Mouse (Mus musculus) right cerebral cortex, postnatal 25 days (tissue): ENCODE measurements around the gene Bcas3.
A peak's percentile ranks its signal among the peaks of the same experiment; 100 is the strongest.

ENCODE experiments used
- DNase-seq: peaks from one replicate; pipeline ENCODE4 v3.0.0; 2022

Bcas3 gene

DNA sequence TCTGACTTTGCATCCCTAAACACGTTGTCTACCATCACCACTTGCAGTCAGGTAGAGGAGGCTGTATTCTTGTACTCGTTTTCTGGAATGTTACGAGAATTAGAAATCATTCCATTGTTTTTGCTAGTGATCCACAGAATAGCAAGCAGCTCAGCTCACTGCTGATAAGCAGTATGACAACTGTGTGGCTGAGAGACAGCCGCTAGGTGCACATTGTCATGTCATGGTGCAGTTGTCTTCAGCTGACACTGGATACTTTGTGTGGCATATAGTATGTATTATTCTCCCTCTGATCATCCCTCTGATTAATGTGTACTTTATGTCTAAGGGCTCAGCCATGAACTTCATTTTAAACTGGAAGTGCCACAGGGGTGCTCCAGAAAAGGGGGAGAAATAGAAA lies 190.3 kb downstream of the Bcas3 start:
- no peak for DNase-seq

DNA sequence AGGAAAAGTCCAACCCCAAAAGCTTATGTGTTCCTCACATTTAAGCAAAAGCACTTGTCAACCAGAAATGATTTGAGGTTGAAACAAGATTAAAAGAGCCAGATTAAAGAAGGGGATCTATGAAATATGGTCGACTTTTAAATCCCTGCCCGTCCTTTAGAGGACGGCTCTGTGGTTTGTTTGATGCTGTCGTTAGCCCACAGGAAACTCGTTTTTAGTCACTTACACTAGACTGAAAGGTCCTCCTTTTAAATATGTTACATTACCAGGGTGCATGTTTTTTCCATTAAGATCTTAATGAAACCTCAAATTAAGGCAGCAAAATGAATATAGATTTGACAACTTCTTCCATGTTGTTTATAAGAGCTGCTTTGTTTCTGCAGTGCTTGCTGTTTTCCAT lies 192.6 kb downstream of the Bcas3 start:
- no peak for DNase-seq

DNA sequence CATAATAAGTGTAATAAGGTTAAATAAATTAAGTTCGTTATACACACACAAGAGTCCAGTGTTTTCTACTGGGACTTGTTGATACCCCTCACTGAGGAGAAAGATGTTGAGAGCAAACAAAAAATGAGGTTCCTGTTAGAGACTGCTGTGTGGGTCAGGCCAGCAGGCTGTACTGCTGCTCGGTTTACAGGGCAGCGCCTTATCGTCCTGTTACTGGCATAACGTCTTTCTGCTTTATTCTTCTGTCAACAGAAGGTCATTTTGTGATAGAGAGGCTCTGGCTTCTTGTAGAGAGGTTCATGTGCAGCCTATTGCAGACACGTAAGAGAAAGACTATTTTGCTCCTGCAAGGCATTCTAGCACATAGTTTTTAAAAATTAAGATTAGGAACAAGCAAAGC lies 195.0 kb downstream of the Bcas3 start:
- DNase-seq = no peak

DNA sequence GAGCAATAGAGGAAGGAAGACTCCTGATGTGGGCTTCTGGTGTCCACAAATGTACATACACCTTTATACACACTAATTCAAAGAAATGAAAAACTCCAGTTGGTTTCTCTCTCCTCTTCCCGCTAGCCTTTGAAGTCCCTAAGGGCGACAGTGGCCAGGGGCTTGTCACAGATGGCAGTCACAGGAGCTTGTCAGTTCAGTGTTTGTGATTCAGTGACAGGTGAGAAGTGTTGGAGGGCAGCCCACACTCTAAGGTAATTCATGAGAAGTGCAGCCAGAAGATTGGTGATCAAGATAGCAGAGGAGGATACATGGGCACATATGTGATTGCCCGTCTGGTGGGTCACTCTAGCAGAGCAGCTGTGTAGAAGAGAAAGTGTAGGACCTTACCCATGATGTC lies 196.7 kb downstream of the Bcas3 start:
- DNase-seq = no peak

DNA sequence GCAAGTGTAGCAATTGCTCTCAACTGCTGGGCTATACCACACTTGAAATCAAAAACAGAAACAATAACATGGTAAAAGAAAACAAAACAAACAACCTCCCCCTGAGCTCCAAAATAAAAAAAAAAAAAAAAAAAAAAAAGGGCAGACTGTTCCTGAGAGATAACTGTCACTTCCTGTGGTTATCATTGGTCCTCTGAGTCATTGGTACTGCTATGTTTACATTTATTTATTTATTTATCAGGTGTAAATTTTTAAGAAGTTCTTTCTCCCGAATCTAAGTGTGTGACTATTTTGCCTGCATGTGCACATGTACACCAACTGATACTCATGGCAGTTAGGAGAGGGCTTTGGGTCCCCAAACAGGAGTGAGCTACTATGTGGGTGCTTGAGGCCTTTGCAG lies 202.1 kb downstream of the Bcas3 start:
- no peak for DNase-seq

DNA sequence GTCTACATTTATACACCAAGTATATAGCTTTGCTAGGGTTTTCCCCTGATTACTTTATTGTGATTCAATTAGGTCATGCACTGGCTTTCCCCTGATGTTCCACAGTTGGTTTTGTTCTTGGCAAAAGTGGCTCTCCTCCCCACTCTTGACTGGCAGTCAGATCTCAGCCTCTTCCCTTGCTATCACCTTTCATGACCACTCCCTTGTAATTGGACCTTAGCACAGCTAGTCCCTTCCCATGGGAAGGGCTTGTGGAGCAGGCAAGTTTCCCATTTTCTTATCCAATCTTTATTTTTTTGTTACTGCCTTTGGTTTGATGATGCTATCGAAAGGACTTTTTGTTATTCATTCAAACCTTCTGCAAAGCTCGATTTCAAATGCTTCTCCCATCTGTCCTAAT lies 202.8 kb downstream of the Bcas3 start:
- no peak for DNase-seq

DNA sequence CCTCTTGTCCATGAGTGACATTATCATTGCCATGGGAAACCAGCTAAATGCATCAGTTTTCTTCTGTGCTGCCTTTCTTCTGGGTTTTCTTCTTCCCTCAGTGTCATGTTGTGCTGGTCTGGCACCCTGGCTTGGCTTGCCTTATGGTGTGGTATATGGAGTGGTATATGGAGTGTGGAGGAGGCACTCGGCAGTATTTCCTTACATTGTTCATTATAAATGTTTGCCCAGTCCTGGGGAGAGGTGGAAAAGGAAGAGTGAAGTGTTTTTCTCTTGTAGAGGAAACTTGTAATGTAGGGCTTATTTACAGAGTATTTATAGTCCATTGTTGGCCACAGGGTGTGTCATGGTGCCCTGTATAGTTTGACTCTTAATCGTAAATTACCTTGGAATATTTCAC lies 212.1 kb downstream of the Bcas3 start:
- no peak for DNase-seq

DNA sequence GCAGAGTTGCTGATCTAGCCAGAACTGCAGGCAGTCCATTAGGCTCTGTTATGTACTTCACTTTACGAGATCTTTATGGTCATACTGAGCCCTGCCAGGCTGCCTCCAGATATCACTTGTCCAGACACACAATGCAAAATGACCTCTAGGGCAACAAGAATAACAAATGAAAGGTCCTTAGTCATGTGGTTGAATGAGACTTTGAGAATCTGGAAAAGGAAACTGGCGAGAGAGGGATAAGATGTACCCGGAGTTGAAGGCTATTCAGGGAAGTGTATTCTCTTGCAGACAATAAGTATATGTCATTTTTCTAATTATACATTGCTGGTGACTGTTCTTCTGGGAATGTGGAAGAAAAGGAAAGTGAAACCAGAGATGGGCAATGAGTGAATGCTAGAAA lies 218.1 kb downstream of the Bcas3 start:
- DNase-seq = no peak

DNA sequence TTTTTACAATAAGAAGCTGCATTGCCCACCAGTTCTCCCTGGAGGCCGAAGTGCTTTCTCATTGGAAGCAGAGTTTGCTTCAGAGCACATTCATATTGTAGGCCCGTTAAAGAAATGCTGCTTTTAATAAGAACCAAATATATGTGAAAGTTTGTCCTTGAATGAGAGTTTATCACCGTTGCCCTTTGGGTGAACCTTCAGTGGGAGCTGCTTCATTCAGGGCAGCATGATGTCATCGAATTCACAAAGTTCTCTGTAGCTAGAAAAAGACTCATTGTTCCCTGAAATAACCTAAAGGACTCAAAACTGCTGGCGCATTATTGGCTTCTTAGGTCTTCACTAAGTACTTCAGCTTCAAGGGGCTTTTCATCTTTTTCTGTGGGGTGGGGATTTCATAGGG lies 219.0 kb downstream of the Bcas3 start:
- DNase-seq = no peak

DNA sequence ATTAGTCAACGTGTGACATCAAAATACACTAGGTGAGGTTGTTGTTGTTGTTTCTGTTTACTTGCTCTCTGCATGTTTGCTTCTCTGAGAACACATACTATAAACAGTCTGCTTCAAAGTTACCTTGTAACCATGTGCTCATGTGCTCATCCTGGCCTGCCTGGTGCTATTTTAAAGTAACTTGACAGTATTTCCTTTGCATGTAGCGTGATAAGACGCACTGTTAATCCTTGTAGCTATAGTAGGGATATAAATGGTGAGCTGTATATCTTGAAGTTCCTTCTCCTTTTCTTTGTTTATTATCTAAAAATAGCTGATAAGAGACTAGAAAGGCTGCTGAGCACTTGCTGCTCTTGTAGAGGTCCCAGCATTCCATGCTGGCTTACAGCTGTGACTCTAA lies 219.6 kb downstream of the Bcas3 start:
- DNase-seq = no peak

DNA sequence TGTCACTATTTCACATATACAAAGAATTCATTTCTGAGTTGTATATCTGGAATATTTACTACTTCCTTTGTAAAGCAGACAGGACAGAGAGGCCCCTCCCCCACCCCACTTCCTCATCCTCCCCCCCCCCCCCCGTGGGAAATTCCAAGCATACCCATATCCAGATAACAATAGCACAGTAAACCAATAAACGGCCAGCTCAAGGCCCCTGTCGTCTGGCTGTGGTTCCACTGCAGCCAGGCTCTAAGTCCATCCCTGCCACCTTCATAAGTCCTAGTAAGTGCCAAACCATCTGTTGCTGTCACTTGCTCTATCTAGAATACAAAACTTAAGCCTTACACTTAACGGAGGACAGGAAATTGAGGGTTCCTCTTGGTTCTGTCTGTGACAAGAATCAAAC lies 221.5 kb downstream of the Bcas3 start:
- no peak for DNase-seq

DNA sequence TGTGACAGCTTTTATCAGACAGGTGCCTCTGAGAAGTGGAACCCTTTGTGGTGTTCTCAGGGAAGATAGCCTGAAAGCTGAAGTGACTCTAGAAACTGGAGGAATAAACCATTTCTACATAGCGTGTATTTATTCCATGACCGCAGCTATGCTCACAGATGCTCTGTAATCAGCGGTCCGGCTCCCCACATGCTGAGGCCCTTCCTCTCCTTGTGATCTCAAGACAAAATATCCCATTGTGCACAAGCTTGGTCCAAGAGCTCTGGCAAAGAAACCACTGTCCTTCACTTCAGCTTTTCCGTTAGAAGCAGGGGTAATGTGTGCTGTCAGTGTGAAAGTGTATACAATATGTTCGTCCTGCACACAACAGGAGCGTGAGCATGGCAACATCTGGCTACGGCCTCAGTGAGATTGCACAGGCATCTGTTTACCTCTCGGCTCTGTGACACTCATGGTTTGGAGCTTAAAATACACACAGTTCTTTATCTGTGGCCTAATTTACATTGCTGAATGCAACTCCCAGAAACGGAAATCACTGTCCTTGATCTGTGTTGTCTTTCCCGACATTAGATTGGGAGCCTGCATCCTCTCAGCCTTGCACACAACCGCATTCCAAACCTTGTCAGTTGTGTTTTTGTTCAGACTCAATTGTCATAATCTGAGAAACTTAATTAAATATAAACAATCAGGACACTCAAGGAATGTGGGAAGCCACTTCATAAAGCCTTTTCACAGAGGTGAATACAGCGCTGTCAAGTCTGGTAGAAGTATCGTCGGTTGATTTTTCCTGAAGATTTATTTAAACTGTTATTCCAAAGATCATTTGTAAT lies 225.1 kb downstream of the Bcas3 start:
- DNase-seq = no peak

DNA sequence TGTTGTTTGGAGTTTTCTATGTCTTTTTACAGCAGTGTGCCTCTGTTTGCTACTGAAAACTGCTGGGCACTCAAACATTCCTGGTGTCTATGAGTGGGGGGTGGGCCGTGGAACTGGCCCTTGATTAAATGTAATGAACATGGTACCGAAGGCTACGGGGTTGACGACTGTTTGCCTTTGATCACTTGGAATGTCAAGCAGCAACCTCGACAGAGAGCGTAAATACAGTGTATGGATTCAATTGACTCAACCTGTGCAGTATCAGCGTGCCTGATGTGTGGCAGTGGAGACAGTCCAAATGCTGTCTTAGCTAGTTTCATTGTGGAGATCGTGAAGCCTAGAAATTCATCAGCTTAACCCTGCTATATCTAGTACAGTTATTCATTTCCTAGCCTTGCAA lies 231.1 kb downstream of the Bcas3 start:
- DNase-seq = no peak

DNA sequence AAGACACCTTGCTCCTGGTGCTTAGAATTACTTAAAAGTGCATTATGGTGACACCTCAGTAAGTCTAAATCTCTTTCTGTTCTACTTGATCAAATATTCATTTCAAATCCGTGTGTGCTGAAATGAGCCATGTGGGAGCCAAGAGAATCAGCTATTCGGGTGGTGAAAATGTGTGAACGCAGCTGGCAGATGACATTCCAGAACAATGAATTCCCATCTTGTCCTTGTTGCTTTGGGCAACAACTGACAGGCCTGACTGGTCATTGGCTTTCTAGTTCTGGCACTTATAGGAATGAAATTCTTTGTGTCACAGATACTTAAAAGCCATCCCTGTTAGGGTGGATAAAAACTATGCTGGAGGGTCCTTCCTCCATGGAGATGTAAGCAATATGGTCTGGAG lies 240.7 kb downstream of the Bcas3 start:
- DNase-seq = no peak

DNA sequence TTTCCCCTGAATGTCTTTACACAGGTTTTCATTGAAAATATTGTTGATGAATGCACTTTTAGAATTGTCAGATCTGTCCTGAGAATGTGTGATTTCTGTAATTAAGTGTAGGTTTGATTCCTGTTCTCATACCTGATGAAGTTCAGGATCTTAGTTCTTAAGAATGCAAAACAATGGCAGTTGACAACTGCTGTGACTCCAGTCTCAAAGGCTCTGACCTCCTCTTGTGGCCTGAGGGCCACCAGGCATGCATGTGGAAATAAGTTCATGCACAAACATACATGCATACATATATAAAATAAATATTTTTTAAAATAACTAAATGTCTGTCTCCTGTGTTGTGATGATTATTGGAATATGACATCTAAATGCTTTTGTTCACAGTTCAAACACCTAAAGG lies 246.3 kb downstream of the Bcas3 start:
- no peak for DNase-seq

DNA sequence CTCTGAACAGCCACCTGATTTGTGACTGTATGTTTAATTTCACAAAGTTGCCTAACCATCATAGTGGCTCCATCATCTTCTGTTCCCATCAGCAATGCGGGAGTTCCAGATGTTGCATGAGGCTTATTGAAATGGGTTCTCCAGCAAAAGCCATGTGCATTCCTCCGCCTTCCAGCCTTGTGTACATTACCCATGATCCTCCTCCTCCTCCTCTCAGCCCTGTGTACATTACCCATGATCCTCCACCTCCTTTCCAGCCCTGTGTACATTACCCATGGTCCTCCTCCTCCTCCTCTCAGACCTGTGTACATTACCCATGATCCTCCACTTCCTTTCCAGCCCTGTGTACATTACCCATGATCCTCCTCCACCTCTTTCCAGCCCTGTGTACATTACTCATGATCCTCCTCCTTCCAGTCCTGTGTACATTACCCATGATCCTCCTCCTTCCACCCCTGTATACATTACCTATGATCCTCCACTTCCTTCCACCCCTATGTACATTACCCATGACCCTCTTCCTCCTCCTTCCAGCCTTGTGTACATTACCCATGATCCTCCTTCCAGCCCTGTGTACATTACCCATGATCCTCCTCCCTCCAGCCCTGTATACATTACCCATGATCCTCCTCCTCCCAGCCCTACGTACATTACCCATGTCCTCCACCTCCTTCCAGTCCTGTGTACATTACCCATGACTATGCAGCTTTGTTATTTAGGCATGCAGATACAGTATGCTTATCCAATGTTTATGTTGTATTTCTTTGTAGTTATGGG lies 250.8 kb downstream of the Bcas3 start:
- no peak for DNase-seq

DNA sequence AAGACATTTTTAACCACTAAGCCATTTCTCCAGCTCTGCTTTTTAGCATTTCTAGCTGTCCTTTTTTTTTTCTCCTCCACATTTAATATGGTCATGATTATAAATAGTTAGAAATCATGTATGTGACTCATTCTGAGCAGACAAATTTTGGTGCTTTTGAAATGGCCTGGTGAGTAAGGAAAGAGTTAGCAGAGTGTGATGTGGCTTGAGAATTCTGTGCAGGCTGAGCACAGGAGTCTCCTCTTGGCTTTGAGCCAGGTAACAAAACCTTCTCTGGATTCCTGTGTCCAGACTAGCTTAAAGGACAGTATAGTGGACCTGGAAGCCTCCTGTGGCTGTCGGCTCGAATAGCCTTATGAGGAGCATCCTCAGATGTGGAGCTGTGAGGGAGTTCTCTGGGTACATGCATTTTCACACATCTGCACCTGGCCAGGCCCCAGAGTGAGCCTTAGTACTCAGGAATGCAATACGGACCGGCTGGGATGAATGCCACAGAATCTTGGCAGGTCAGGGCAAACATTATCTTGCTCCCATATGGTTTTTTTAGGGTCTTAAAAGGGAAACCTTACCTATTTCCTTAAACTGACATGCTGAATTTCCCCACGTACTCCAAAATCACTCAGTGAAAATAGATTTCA lies 256.5 kb downstream of the Bcas3 start:
- DNase-seq = peak; percentile 23

DNA sequence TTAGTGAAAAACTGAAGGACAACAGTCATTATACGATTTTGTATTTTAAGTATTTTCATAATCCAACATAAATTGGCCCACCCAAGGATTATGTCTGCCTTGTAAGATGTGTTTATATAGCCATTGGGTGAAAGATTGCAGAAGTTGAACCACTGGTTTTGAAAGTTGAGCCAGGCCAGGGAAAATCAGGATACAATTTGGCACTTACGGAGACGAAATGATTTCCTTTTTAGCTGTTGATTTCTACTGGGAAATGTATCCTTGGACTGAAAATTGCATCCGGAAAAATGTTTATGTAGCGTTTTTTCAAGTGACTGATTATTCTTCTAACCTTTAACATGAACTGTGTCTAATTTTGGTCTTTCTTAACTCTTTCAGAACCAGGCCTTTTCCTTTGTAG lies 260.1 kb downstream of the Bcas3 start:
- DNase-seq = no peak

DNA sequence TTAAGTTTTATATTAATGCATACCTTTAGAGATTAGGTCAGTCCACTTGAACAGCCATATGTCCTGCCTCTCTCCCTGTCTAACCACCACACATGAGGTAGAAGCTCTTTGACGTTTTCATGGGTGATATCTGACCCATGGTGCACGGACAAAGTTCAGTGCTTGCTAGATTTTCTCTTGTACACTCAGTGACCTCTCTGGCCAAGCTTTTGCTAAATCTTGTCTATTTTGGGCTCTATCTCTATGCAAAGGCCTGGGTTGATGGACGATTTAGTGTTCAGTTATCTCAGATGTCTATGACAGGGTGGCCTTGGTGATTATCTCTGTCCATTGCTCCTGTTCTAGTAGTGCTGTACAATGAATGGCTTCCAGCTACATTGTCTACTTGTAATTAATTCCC lies 260.6 kb downstream of the Bcas3 start:
- DNase-seq = no peak

DNA sequence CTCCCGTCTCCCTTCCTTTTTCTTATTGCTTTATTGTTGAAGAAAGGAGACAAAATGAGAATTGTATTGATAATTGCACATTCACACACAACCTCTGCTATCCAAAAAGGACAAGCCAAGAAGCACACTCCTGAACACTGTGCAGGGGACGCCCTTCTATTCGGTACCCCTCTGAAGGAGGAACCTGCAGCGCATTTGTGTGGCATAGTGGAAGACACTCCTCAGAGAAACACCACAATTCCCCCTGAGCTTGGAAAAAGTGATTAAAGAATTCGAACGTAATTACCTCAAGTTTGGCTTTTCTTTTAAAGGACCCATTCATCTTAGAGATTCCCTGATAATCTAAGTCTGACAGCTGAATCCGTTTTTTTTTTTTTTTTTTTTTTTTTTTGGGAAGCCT lies 261.5 kb downstream of the Bcas3 start:
- DNase-seq = no peak

DNA sequence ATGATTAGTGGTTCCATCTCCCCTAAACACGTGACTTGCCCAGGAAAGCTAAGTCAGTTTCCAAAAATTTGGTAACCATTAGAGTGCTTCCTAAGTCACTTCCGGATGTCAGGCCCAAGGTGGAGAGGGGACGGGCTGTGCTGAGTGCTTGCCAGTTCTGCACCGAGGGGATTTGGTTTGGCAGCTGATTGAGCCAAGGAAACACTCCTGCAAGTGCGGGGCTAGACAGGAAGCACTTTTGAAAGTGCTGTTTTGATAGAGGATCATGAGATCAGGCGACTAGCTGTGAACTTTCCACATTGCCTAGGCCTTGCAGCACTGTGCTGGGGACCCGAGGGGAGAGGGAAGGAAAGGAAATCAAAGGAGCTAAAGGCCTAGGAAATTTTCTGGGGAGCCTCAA lies 262.5 kb downstream of the Bcas3 start:
- DNase-seq = no peak

DNA sequence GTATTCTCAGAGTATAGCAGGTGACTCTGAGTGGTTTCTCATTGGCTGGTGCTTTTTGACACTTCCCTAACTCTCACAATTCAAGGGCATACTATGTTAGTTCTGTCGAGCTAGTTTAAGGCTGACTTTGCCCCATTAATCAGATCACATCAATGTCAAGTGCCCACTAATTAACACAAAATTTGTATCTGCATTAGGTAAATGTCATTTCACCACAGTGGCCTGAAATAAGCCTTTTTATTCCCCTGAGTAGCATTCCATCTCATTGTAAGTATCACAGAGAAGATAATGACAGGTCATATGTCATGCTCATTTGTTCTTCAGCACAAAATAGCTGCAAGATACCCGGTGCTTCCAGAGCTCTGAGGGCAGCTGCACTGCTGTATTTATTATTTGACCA lies 268.5 kb downstream of the Bcas3 start:
- no peak for DNase-seq

DNA sequence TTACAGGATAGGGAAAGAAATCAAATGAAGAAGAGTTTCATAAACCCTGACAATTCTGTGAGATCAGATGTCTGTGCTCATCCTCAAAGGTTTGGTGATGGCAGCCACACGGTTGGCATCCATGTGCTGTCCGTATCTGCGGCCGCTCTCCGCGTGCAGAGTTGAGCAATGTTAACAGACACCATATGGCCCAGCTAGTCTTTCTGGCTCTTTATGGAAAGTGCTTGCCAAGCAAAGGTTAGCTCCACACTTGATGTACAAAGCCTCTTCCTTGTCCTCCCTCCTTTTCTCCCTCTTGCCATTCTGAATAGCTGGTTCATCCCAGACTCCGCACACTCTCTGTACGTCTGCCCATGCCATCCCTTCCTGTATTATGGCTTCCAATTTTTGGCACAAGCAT lies 269.0 kb downstream of the Bcas3 start:
- DNase-seq = no peak

DNA sequence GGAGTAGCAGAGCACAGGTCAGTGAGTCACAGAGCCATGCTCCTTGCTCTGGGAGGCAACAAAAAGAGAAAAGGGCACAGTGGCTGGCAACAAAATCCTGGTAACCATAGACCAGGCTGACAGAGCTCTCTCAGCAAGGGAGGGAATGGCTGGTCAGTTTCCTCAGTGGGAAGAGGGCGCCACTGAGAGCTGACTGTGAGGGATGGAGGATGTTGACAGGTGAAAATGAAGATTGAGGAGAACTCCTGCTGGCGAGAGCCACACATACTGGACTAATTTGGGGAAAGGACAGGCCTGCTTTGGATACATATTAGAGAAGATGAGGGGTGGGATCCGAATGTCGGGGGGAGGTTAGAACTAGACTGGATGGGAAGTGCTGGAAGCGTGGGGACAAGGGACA lies 272.2 kb downstream of the Bcas3 start:
- no peak for DNase-seq
